Mouse (Mus musculus): ENCODE results near the gene Slc1a2.

The Slc1a2 gene

GRCm38 (mm10) chr2:102663339-102663738 lies 4.9 kb downstream of the Slc1a2 start:
- no peak for DNase-seq (ENCODE audit: low read depth, low spot score)

GRCm38 (mm10) chr2:102663865-102664264 lies 5.4 kb downstream of the Slc1a2 start:
- DNase-seq (ENCODE audit: low read depth, low spot score): no peak

DNA sequence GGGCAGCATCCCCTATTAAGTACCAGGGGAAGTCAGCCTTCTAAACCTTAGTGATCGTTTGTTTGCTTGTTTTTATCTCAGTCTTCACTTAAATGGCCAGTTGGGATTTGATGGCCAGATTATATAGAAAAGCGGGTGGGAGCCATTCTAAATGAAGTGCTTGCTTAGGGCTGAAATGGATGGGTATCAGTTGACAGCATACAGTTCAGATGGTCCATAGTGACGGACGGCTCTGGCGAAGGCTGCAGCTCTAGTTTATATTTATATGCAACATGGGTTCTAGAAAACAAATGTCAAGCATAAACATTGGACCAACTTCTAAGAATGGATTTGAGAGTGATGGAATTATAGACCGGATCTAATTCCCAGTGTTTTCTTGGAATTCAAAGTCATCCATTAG lies 9.5 kb downstream of the Slc1a2 start:
- DNase-seq (ENCODE audit: low read depth, low spot score): no peak

DNA sequence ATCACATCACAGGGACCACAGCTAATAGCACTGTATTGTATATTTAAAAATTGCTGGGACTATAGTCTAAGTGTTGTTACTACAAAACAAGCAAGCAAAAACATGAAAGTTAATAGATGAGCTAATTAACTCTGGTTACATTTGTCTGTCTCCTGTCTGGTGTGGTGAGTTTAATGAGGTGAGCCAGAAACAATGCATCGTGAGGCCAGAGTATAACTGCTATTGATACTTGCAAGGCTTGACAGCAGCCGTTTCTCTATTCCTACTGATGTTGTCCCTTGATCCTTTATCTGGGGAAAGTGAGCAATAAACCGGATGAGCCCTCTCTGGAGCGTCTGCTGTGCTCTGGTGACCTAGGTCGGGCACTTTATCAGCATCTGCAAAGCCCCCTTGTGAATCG lies 11.1 kb downstream of the Slc1a2 start:
- no peak for DNase-seq (ENCODE audit: low read depth, low spot score)

DNA sequence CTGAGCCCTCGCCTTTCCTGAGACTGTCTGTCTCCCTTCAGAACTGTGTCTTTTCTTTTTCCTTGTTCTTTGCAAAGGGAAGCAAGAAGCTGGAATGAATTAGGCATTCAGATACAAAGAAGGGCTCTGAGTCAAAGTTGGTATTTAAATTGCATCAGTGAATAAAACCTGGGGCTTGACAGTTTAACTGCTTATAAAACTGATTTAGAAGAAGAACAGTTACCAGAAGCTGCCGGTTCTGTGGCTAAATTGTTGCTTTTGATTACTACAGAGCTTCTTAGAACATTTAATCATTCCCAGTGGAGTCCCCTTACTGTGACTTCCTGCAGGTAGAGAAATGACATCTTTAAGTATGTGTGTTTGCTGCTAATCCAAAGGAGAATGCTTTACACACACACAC lies 16.1 kb downstream of the Slc1a2 start:
- no peak for DNase-seq (ENCODE audit: low read depth, low spot score)

DNA sequence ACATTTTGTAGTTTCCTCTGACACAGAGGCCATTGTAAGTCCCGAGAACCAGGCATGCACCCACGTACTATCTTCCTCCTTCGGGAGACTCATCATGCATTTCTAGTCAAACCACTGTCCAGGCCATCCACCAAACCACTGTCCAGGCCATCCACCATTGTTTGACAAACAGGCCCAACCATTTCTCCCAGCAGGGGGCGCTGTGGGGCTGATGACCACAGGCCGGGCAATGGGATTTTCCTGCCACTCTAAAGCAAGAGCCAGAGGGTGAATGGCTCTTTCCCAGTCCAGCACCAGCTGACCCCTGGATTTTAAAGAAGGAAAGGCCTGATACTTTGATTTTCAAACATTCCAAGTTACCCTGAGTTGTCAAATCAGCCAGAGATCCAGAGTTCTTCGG lies 16.8 kb downstream of the Slc1a2 start:
- peak; percentile 8 for DNase-seq (ENCODE audit: low read depth, low spot score)

- DNase-seq (ENCODE audit: low read depth, low spot score): no peak
Observed at GRCm38 (mm10) chr2:102676716-102677312, 18.4 kb downstream of the Slc1a2 start.

GRCm38 (mm10) chr2:102677400-102677799 lies 18.9 kb downstream of the Slc1a2 start:
- DNase-seq (ENCODE audit: low read depth, low spot score): no peak

DNA sequence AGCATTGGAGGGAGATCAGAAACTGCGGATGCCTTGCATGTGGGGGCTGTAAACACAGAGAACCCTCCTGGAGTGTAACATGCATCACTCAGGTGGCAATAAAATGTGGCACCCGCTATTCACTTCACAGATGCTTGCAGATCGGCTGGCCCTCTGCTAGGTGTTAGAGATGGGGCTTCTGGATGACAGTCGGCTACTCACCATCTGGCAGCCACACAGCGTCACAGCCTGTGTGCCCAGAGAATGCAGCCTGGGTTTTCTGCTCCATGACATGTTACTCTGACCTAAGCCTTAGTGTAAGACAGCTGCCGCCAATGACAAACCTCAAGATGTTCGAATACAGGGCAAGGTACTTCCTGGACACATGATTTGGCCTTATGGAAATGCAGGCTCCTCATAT lies 22.9 kb downstream of the Slc1a2 start:
- DNase-seq (ENCODE audit: low read depth, low spot score): no peak

DNA sequence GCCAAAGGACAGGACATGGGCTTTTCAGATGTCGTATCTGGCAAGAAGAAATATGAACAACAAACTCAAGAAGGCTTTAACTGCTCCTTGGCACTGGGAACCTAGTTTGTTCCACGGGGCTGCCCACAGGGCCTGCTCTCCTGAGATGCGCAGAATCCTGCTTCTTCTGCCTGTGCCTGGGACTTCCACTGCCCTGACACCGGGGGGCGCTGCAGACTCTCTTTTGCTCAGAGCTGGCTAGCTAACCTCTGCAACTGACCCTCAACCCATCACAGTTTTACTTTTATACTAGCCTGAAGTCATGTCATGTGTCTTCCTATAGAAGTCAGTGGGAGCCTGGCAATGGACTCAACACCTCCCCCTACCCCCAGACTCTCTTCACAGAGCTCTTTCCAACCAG lies 23.7 kb downstream of the Slc1a2 start:
- DNase-seq (ENCODE audit: low read depth, low spot score): peak; percentile 10

GRCm38 (mm10) chr2:102685371-102686107 lies 27.1 kb downstream of the Slc1a2 start:
- peak; percentile 10 for DNase-seq (ENCODE audit: low read depth, low spot score)

- DNase-seq (ENCODE audit: low read depth, low spot score): no peak
Observed at GRCm38 (mm10) chr2:102686108-102686450, 27.6 kb downstream of the Slc1a2 start.

DNA sequence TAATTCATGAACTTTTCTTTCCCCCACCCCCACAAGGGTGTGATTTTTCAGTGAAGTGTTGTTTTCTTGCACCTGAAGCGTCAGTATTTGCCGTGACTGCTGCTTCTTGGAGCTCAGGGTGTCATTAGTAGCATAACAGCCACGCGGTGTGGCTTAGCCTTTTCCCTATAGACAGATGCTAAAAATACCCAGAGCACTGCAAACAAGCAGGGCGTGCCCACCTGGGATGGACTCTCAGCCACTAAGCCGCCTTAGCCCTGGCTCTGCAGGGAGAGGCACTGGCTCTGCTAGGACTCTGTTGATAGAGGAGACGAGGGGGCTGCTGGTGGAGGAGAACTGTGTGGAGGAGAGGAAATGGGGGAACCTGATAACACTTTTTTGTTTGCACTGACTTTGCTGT lies 35.1 kb downstream of the Slc1a2 start:
- DNase-seq (ENCODE audit: low read depth, low spot score): no peak

GRCm38 (mm10) chr2:102694750-102695149 lies 36.3 kb downstream of the Slc1a2 start:
- DNase-seq (ENCODE audit: low read depth, low spot score): no peak

DNA sequence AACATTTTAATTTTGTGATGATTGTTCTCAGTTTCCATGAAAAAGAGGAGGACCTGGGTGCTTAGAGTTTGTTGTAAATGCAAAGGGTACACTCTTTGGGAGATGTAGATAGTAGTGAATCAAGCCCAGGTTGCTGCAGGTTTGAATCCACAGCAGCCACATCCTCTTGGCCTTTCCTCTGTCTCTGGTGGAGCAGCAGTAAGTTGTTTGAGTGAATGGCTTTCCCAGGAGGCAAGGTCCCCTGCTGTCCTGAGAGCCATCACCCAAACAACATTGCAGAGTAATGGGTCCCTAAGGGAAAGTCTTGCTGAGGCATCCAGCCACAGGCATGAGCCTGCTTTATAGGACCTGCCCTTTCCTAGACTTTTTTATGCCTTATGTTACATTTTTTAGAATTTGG lies 37.1 kb downstream of the Slc1a2 start:
- DNase-seq (ENCODE audit: low read depth, low spot score): no peak

GRCm38 (mm10) chr2:102697732-102698131 lies 39.3 kb downstream of the Slc1a2 start:
- DNase-seq (ENCODE audit: low read depth, low spot score): no peak

DNA sequence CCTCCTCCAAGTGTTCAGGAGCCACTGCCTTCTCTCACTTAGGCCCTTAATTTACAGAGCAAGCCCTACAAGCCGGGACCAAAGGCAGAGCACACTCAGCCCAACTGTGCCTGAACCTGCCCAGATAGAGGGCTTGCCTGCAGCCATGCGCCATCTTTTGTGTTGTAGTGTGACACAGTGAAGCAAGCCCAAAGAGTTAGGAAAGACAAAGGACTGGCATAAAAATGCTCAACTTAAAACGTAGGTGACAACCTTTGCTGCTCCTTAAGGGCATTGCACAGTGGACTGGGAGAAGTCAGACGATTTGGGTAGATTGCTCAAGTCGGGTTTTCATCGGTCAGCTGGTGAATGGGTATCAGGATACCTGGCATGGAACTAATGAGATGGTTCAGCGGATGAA lies 41.5 kb downstream of the Slc1a2 start:
- DNase-seq (ENCODE audit: low read depth, low spot score): no peak

- no peak for DNase-seq (ENCODE audit: low read depth, low spot score)
Observed at GRCm38 (mm10) chr2:102700695-102701094, 42.2 kb downstream of the Slc1a2 start.

GRCm38 (mm10) chr2:102701382-102701781 lies 42.9 kb downstream of the Slc1a2 start:
- no peak for DNase-seq (ENCODE audit: low read depth, low spot score)

GRCm38 (mm10) chr2:102703556-102703955 lies 45.1 kb downstream of the Slc1a2 start:
- no peak for DNase-seq (ENCODE audit: low read depth, low spot score)

DNA sequence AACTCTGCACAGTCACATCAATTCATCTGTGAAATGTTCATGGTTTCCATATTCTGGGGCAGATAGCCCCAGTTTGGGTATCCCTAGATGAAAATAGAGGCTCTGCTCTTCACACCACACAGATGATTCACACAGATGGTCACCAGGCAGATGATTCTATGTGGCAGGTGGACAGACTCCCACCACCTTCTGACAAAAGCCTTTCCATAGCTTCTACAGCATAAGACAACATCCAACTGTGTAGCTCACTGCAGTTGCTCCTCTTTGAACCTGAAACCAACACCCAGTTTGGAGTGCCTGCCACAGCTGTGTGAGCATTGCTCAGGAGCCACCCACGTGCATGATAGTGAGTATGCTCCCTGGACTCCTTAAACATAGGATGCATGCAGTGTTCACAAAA lies 46.3 kb downstream of the Slc1a2 start:
- DNase-seq (ENCODE audit: low read depth, low spot score): no peak

GRCm38 (mm10) chr2:102711511-102711910 lies 53.1 kb downstream of the Slc1a2 start:
- no peak for DNase-seq (ENCODE audit: low read depth, low spot score)

DNA sequence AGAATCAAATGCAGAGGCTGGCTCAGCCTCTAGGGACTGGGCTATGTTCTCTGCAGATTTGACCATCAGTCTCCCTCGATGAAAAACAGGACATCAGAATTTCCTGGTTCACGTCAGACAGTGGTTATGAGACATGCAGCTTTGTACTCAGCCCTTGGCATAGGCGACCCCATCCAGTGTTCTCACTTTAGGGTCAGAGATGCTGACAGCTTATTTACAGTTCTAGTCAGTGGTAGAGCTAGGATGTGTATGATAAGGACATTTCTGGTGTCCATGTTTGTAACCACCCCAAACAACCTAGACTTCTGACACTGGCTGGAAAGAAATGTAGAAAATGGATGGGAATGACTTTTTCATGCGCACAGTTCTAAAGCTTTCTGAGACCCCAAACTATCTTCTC lies 53.6 kb downstream of the Slc1a2 start:
- no peak for DNase-seq (ENCODE audit: low read depth, low spot score)
